Mouse (Mus musculus): ENCODE results near the gene Scp2d1. TPM values are rescaled to one million over a fixed set of nuclear protein-coding genes. Genes with fewer than 3 reads are reported as not detected.
"Not testable (repeated sequence)": the region's sequence is repeated elsewhere in the genome, so short reads cannot be mapped to it uniquely, and the experiment has no call there.

Scp2d1 gene
- total RNA-seq (2021) = not detected
- long read RNA-seq, experiment 1 = 0 reads
- long read RNA-seq, experiment 2 = 0 reads

DNA sequence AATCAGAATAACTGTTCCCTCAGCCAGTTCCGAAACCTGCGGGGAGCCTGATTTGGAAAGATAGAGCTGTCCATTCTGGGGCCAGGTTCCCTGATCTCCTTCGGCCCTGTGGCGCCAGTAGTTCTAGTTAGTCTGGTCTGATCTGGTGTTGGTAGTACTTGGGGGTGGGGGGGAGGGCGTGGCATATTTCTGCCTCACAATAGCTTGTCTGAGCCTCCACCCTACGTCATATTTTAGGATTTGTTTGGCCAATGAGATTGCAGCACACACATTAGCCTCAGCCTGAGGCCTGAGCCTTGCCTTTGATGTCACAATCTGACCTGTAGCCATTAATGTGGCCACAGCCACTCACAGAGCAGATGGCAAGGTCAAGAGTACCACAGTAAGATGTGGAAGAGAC, at the start of gene Scp2d1:
TSS of gene Scp2d1 (plus strand) at position 301 of the 400 bp plus-strand sequence.
- intact Hi-C loops (cut with DNase I); H3K27ac ChIP-seq; H3K4me3 ChIP-seq; DNase-seq (ENCODE audit: extremely low spot score in 1 of 2, low spot score in 2 of 2): not testable (repeated sequence)

DNA sequence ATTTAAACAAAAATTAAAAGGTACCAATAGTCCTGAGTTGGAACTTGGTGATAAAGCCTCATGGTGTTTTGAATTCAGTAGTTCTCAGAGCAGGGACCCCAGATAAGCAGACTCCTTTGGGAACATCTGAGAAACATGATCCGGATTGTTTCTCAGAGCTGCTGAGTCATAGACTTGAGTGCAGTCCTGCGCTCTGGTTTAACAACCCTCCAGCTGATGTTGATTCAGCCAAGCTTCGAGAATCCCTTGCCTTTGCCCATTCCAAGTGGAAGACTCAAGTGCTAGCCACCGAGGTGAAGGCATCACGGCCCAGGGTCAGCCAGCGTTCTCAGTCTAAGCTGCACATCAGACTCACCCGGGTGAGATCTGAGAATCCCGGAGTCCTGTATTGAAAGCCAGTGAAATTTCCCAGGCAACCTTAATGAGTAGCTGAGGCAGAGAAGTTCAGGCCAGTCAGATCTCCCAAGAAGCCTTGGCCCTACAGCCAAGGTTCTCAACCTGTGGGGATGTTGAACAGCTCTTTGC, 48.8 kb upstream of the Scp2d1 start:
- no peak overlapping the region for H3K27ac ChIP-seq
- DNase-seq (ENCODE audit: extremely low spot score in 1 of 2, low spot score in 2 of 2) = no peak
- intact Hi-C loops (cut with DNase I) = no loop called here
- TF ChIP-seq CTCF (IDR thresholded peaks at IDR 0.05) = no peak
- no peak overlapping the region for H3K4me3 ChIP-seq

DNA sequence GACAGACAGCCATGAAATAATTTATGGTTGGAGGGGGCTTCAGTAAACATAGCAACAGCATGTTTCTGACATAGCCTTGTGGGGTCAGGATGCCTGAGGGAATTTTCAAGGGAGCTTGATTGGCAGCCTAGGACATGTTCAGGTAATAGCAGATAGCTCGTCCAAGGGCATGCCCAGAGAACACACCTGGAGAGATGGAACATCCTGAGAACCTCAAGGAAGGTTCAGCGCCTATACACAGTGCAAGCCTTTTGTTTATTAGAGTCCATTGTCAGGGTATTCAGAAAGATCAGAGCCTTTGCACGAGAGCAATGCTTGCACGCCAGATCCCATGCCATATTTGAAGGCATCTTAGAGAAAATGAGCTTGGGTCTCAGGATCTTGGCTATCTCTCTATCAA, 47.8 kb upstream of the Scp2d1 start:
- intact Hi-C loops (cut with DNase I) = no loop called here
- TF ChIP-seq CTCF (IDR thresholded peaks at IDR 0.05) = no peak

DNA sequence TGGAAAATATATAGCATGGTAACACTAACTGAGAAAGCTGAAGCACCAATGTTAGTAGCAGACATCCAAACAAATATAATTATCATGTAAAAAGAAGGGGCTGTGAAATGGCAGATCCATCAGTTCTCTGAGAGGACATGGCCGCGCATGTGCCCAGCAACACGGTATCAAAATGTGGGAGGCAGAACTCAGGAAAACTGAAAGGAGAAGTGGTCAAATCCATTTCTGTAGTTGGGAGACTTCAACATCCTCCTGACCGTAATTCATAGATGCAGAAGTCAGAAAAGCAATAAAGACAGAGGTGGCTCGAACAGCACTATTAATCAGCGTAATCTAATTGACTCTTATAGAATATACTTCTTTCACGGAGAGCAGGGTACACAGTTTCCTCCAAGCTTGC, 44.2 kb upstream of the Scp2d1 start:
- Histone ChIP-seq H3K4me3 (no peak overlapping the region), H3K27ac (no peak overlapping the region)
- no peak for TF ChIP-seq CTCF (IDR thresholded peaks at IDR 0.05)
- intact Hi-C loops (cut with DNase I) = no loop called here
- DNase-seq (ENCODE audit: extremely low spot score in 1 of 2, low spot score in 2 of 2) = no peak

More for the DNA sequence above, 47.8 kb upstream of the Scp2d1 start:
- DNase-seq (ENCODE audit: extremely low spot score in 1 of 2, low spot score in 2 of 2) = no peak
- H3K27ac ChIP-seq = no peak overlapping the region
- H3K4me3 ChIP-seq = no peak overlapping the region

DNA sequence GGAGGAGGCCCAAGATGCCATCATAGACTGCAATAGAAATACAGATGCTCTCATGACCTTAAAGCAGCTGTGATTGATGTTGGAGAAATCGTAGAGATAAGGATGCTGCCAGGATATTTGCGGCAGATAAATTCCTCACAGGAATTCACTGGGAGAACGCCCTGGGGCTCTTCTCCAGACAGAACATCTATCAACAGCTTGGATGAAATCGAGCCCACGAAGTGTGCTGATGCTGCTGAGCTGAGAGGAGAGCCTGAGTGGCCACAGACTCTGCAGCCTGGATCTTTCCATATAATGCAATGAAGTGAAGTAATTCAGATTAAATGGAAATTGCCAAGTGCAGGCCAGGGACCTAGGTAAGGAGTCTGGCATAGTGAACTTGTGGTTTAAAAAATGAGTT, 42.7 kb upstream of the Scp2d1 start:
- intact Hi-C loops (cut with DNase I) = no loop called here
- TF ChIP-seq CTCF (IDR thresholded peaks at IDR 0.05) = no peak
- no peak for DNase-seq (ENCODE audit: extremely low spot score in 1 of 2, low spot score in 2 of 2)

DNA sequence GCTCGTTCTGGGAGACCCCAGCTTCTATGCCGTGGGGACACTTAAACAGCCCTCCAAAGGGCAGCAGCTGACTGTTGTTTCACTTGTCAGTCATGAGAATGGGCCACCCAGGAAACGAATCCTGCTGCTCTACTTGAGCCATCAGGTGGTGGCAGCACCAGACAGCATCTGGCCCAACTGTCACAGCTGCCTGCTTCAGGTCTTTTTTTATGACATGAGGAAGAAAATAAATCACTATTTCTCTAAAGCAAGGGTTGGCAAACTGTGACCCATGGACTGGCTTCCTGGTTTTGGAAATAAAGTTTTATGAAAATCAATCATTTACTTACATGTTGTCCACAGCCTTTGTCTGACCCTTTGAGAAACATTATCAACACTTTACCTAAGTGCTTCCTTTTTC, 41.6 kb upstream of the Scp2d1 start:
- DNase-seq (ENCODE audit: extremely low spot score in 1 of 2, low spot score in 2 of 2) = no peak
- Histone ChIP-seq H3K27ac (no peak overlapping the region), H3K4me3 (no peak overlapping the region)
- intact Hi-C loops (cut with DNase I) = no loop called here
- TF ChIP-seq CTCF (IDR thresholded peaks at IDR 0.05) = no peak

More for the DNA sequence above, 42.7 kb upstream of the Scp2d1 start:
- Histone ChIP-seq H3K27ac (no peak overlapping the region), H3K4me3 (no peak overlapping the region)

DNA sequence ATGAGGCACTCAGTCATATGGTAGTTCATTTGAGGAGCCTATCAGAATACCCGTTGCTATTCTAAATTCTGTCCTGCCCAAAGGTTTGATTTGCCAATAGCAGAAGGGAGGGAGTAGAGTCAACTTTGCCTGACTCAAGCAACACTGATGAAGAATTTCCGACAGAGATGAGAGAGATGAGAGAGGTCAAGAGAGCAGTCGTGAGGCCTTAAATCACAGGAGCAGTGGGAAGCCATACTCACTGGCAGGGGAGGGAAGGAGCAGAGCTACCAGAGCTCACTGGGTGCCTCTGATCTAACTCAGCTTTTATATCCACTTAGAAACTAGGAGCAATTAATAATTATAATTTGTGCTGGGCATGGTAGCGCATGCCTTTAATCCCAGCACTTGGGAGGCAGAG, 41.0 kb upstream of the Scp2d1 start:
- Histone ChIP-seq H3K27ac (no peak overlapping the region), H3K4me3 (no peak overlapping the region)
- TF ChIP-seq CTCF (IDR thresholded peaks at IDR 0.05) = no peak
- no peak for DNase-seq (ENCODE audit: extremely low spot score in 1 of 2, low spot score in 2 of 2)
- intact Hi-C loops (cut with DNase I) = no loop called here

DNA sequence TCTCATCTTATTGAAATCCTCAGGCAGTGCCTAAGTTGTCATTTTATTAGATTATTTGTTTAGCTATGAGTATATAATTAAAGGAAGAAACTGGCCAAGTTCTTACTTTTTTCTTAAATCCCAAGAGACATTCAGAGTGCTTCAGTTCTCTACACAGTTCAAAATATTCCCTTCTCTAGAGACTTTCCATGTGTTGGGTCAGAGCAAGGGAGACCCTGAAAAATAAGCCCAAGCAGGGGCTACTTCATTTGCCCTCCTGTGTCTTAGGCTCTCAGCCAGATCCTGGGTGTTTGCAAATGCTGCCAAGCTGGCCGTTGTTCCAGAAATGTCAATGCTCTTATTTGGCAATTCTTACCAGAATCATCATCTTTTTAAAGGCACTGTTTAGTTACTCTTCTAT, 40.3 kb upstream of the Scp2d1 start:
- intact Hi-C loops (cut with DNase I) = no loop called here
- no peak for TF ChIP-seq CTCF (IDR thresholded peaks at IDR 0.05)

DNA sequence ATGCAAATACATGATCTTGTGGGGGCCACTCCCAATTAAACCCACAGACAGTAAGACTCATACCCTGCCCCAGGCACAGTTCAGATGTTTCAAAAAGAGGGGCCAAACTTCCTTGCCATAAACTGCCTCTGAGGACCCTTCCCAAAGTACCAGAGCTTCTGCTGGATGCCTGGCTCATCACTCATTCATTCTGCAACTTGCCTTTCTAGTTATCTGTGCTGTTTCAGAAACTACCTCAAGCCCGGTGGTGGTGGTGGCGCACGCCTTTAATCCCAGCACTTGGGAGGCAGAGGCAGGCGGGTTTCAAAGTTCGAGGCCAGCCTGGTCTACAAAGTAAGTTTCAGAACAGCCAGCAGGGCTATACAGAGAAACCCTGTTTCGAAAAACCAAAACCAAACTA, 39.6 kb upstream of the Scp2d1 start:
- no peak overlapping the region for H3K4me3 ChIP-seq
- no peak for DNase-seq (ENCODE audit: extremely low spot score in 1 of 2, low spot score in 2 of 2)
- H3K27ac ChIP-seq = no peak overlapping the region
- intact Hi-C loops (cut with DNase I) = no loop called here
- no peak for TF ChIP-seq CTCF (IDR thresholded peaks at IDR 0.05)

More for the DNA sequence above, 40.3 kb upstream of the Scp2d1 start:
- H3K27ac ChIP-seq = no peak overlapping the region
- H3K4me3 ChIP-seq = no peak overlapping the region
- no peak for DNase-seq (ENCODE audit: extremely low spot score in 1 of 2, low spot score in 2 of 2)

DNA sequence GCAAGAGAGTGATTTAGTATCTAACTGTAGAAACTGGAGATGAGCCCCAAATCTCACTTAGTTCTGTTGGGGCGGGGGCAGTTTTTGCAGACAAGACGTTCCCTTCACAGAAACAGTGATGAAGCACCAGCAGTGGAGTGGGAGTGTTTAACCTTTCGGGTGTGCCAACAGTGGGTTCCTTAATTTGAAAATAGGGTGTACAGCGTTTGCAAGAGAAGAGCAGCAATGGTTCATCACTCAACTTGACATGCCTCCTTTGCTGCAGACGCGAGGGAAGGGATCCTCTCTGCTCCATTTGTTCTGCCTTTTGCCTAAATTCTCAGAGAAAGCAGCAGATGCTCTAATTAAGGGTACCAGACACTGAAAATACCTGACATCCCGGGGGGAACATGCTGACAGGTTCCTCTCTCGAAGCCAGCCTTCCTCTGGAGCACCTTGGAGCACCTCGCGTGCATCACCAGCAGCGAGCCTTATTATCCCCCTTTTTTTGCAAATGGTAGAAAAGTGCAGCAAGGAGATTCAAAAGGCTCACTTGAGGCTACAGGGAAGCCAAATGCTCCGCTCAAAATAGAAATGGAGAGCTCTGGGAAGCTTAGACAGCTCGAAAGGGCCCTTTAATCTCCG, 31.7 kb upstream of the Scp2d1 start:
- intact Hi-C loops (cut with DNase I) = no loop called here
- H3K4me3 ChIP-seq = no peak overlapping the region
- no peak overlapping the region for H3K27ac ChIP-seq
- no peak for TF ChIP-seq CTCF (IDR thresholded peaks at IDR 0.05)
- DNase-seq (ENCODE audit: extremely low spot score in 1 of 2, low spot score in 2 of 2) = peak in 1 of 2 experiments; percentile 34

DNA sequence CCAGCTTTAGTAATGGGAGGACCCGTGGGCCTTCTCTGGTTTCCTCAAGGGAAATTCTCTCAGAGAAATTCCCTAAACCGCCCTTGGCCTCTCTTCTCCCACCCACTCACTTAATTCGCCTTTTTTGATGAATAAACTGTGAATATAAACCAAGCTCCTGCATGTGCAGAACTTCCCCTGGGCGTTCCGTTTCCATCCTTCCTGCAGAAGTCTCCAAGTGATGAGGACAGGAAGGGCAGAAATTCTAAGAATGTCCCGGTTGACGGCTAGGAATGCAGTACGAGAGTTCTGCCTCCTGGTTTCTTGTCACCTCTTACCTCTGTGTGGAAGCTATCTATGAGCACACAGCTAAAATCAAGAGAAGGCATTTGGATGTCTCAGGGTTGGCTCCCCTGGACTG, 25.9 kb upstream of the Scp2d1 start:
- intact Hi-C loops (cut with DNase I) = no loop called here
- no peak overlapping the region for H3K4me3 ChIP-seq
- no peak for DNase-seq (ENCODE audit: extremely low spot score in 1 of 2, low spot score in 2 of 2)
- no peak overlapping the region for H3K27ac ChIP-seq
- TF ChIP-seq CTCF (IDR thresholded peaks at IDR 0.05) = no peak

DNA sequence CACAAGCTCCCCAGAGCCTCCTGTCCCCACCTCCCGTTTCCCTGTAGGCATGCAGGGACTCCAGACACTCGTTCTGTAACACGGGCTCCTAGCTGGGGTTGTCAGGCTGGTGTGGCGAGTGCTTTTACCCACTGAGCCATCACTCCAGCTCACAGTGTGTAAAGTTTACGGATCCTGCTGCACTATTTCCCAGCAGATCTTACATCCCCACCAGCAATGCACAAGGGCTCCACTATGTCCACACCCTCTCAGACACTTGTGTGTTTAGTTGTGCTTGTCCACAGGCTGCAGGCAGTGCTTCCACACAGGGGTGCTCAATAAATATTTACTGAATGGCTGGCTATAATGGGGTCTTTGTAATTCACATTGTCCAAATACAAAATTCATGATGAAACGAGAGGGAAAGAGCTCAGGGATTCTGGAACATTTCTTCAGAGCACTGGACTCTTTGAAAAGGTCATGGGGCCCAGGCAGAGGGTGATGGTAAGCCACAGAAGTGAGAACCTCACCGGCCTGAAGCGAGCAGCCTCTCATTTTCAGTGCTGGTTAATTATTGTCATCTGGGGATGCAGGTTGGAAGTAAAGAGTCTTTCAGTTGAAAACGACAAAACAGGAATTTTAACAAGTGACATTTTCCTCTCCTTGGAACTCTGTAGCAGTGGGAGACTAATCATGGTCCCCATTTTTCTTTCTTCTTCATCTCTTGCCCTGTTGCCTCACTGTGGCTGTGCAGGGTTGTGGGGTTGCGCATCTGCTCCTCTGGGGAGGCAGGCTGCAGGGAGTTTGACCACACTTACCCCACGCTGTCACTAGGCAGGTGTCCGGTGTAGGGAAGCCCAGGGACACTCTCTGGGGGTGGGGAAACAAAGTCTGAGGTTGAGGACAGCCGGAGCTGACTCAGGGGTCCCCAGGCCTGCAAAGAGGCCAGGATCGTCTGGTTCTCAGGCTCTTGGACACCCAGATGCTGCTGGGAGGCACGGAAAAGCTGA, 15.4 kb upstream of the Scp2d1 start:
- no peak overlapping the region for H3K4me3 ChIP-seq
- no peak overlapping the region for H3K27ac ChIP-seq
- intact Hi-C loops (cut with DNase I) = no loop called here
- TF ChIP-seq CTCF (IDR thresholded peaks at IDR 0.05) = no peak
- no peak for DNase-seq (ENCODE audit: extremely low spot score in 1 of 2, low spot score in 2 of 2)
